Mouse (Mus musculus): Measurements from ENCODE around the gene Tubb5. TPM values are rescaled to one million over a fixed set of nuclear protein-coding genes. Genes with fewer than 3 reads are reported as not detected.

Tubb5 gene
- polyA plus RNA-seq, 1 experiment, result 1,522 TPM

DNA sequence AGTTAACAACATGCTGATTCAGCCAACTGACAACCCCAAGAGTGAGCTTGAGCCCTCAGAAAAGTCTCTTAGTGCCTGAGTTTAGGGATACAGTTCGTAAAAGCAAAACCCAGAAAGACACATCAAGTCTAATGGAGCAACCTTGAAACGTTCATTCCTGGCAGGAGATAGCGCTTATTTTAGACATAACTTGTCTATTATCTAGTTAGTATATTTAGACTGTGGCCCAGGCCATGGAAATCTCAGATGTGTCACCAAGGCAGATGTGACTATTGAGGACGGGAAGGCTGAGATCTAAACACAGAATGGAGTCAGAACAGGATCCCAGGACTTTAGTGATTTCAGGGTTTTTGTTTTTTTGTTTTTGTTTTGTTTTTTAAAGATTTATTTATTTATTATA, 53.0 kb downstream of the Tubb5 start:
- H3K4me3 ChIP-seq (ENCODE audit: control insufficient read depth, insufficient read depth, low read length), result no peak overlapping the region
- no peak overlapping the region for H3K27ac ChIP-seq (ENCODE audit: control insufficient read depth, insufficient read depth, low read length)
- TF ChIP-seq POLR2A (IDR thresholded peaks at IDR 0.05; ENCODE audit: control insufficient read depth, extremely low read depth, insufficient read depth, low read length, poor library complexity) (no peak), CTCF (IDR thresholded peaks at IDR 0.05; ENCODE audit: borderline replicate concordance, control insufficient read depth, extremely low read depth, insufficient read depth, low read length, poor library complexity) (no peak)
- WGBS, result 85% methylated on average over 4 of the region's 4 CpGs
- DNase-seq, result no peak
- H3K4me1 ChIP-seq (replicated peaks; ENCODE audit: control insufficient read depth, insufficient read depth, low read length), result no peaks in the 10 kb centered on the region
- no peaks in the 10 kb centered on the region for H3K27me3 ChIP-seq (ENCODE audit: control insufficient read depth, insufficient read depth, low read length)
- H3K36me3 ChIP-seq (ENCODE audit: control insufficient read depth, insufficient read depth, low read length), result no peaks in the 10 kb centered on the region

DNA sequence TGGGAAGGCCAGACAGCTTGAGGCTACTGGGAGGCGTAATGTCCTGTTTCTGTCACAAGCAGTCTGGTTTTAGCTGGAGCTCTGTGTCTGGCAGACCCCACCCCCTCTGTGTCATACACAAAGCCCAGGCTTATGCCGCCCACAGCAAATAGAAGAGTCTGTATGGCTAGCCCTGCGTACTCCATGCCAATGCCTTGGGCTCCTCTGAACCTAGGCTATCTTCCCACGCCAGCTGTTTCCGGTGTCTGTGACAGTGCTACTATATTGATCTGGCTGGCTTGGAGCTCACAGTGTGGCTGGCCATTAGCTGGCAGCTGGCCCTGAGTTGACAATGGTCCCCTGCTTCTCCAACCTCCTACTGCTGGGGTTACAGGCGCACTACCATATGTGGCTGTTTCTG, 54.2 kb downstream of the Tubb5 start:
- TF ChIP-seq CTCF (IDR thresholded peaks at IDR 0.05; ENCODE audit: borderline replicate concordance, control insufficient read depth, extremely low read depth, insufficient read depth, low read length, poor library complexity) (no peak), POLR2A (IDR thresholded peaks at IDR 0.05; ENCODE audit: control insufficient read depth, extremely low read depth, insufficient read depth, low read length, poor library complexity) (no peak)
- Histone ChIP-seq H3K36me3 (ENCODE audit: control insufficient read depth, insufficient read depth, low read length) (no peaks in the 10 kb centered on the region), H3K4me1 (replicated peaks; ENCODE audit: control insufficient read depth, insufficient read depth, low read length) (no peaks in the 10 kb centered on the region), H3K27me3 (ENCODE audit: control insufficient read depth, insufficient read depth, low read length) (no peaks in the 10 kb centered on the region), H3K27ac (ENCODE audit: control insufficient read depth, insufficient read depth, low read length) (no peak overlapping the region), H3K4me3 (ENCODE audit: control insufficient read depth, insufficient read depth, low read length) (no peak overlapping the region)
- DNase-seq, result no peak
- WGBS, result 90% methylated on average over 6 of the region's 6 CpGs

Other genes starting within 250 kb of the Tubb5 start
- 0.82 and 1.3 TPM in 2 replicates for gene Sfta2, start 236.8 kb downstream of the Tubb5 start, polyA plus RNA-seq (2012; rRNA removed)
- gene Gm9573, start 211.7 kb downstream of the Tubb5 start, polyA plus RNA-seq (2012; rRNA removed), result 0.09 and 0.23 TPM in 2 replicates
- gene Mucl3, start 194.6 kb downstream of the Tubb5 start, polyA plus RNA-seq (2012; rRNA removed), result 0.05 and 0.11 TPM in 2 replicates
- 153 and 171 TPM in 2 replicates for gene Vars2, start 170.7 kb downstream of the Tubb5 start, polyA plus RNA-seq (2012; rRNA removed)
- 317 and 352 TPM in 2 replicates for gene Gtf2h4, start 164.6 kb downstream of the Tubb5 start, polyA plus RNA-seq (2012; rRNA removed)
- 33.6 and 43.6 TPM in 2 replicates for gene Ddr1, start 133.7 kb downstream of the Tubb5 start, polyA plus RNA-seq (2012; rRNA removed)
- gene Ier3, start 16.6 kb downstream of the Tubb5 start, polyA plus RNA-seq (2012; rRNA removed), result 6.2 and 6.4 TPM in 2 replicates
- 62.4 and 70.4 TPM in 2 replicates for gene Flot1, start 15.1 kb downstream of the Tubb5 start, polyA plus RNA-seq (2012; rRNA removed)
- gene Mdc1, start 3.2 kb upstream of the Tubb5 start, polyA plus RNA-seq (2012; rRNA removed), result 17.4 and 22.4 TPM in 2 replicates
- 82.8 and 111 TPM in 2 replicates for gene Nrm, start 23.0 kb upstream of the Tubb5 start, polyA plus RNA-seq (2012; rRNA removed)
- 174 and 176 TPM in 2 replicates for gene Ppp1r18, start 27.3 kb upstream of the Tubb5 start, polyA plus RNA-seq (2012; rRNA removed)
- 174 and 182 TPM in 2 replicates for gene Dhx16, start 41.5 kb upstream of the Tubb5 start, polyA plus RNA-seq (2012; rRNA removed)
- gene 2310061I04Rik, start 59.1 kb upstream of the Tubb5 start, polyA plus RNA-seq (2012; rRNA removed), result 73.4 and 86.8 TPM in 2 replicates
- 63.9 and 64.9 TPM in 2 replicates for gene Atat1, start 71.8 kb upstream of the Tubb5 start, polyA plus RNA-seq (2012; rRNA removed)
- gene Mrps18b, start 78.1 kb upstream of the Tubb5 start, polyA plus RNA-seq (2012; rRNA removed), result 67.6 and 69.7 TPM in 2 replicates
- gene Ppp1r10, start 78.1 kb upstream of the Tubb5 start, polyA plus RNA-seq (2012; rRNA removed), result 63.0 and 65.6 TPM in 2 replicates
- 128 and 132 TPM in 2 replicates for gene Abcf1, start 131.5 kb upstream of the Tubb5 start, polyA plus RNA-seq (2012; rRNA removed)
- 37.9 and 45.5 TPM in 2 replicates for gene Gnl1, start 141.5 kb upstream of the Tubb5 start, polyA plus RNA-seq (2012; rRNA removed)
- 35.5 and 42.6 TPM in 2 replicates for gene Prr3, start 141.9 kb upstream of the Tubb5 start, polyA plus RNA-seq (2012; rRNA removed)
- gene H2-T24, start 182.3 kb upstream of the Tubb5 start, polyA plus RNA-seq (2012; rRNA removed), result 15.0 and 20.4 TPM in 2 replicates
- 380 and 457 TPM in 2 replicates for gene H2-T23, start 194.5 kb upstream of the Tubb5 start, polyA plus RNA-seq (2012; rRNA removed)
- 105 and 119 TPM in 2 replicates for gene H2-T22, start 204.4 kb upstream of the Tubb5 start, polyA plus RNA-seq (2012; rRNA removed)
- 0.22 TPM in 1 of 2 replicates, not detected in the other for gene Gm6034, start 204.7 kb upstream of the Tubb5 start, polyA plus RNA-seq (2012; rRNA removed)
- gene Gm11127, start 220.1 kb upstream of the Tubb5 start, polyA plus RNA-seq (2012; rRNA removed), result 0.39 and 0.61 TPM in 2 replicates